Mouse (Mus musculus) olfactory bulb, adult 2 months (tissue): ENCODE results near the gene Sost. TPM values are rescaled to one million over a fixed set of nuclear protein-coding genes. Genes with fewer than 3 reads are reported as not detected.

Experiments used
- H3K27ac ChIP-seq: fragments of 200-500 bp; 2 replicates; pipeline ENCODE4 v1.5.1; 2012; ENCODE audit warnings: low read depth, low read length; ENCODE audit not compliant: insufficient read depth
- H3K4me1 ChIP-seq: fragments of 200-500 bp; 2 replicates; pipeline ENCODE4 v1.6.1; 2012; ENCODE audit warnings: low read length; ENCODE audit not compliant: control insufficient read depth, insufficient read depth
- H3K4me3 ChIP-seq: fragments of 200-500 bp; 2 replicates; pipeline ENCODE4 v1.5.1; 2012; ENCODE audit warnings: mild to moderate bottlenecking, low read depth, low read length, moderate library complexity; ENCODE audit not compliant: insufficient read depth
- CTCF ChIP-seq: fragments of 200-500 bp; IDR thresholded peaks from 2 replicates; pipeline ENCODE4 v1.5.1; 2012; ENCODE audit warnings: low read depth, mild to moderate bottlenecking, low read length, moderate library complexity; ENCODE audit not compliant: insufficient read depth
- POLR2A ChIP-seq: fragments of 200-500 bp; IDR thresholded peaks from 2 replicates; pipeline ENCODE4 v1.6.1; 2012; ENCODE audit warnings: mild to moderate bottlenecking, low read depth, low read length, moderate library complexity; ENCODE audit not compliant: insufficient read depth
- WGBS: fragments of 180-500 bp; shearing (Covaris S2); methylation state at CpG from one replicate; pipeline ENCODE4 v1.1.7; 2018; 5-methylcytosine and 5-hydroxymethylcytosine counted together
- polyA plus RNA-seq: library from polyadenylated mRNA; stranded (reverse); fragments of >200 nt; gene quantifications from 2 replicates; pipeline ENCODE4 v1.2.4, GENCODE M21; 2012; ENCODE audit warnings: low replicate concordance; ENCODE audit not compliant: missing spikeins, insufficient read depth, insufficient read length

The Sost gene
- polyA plus RNA-seq, 1 experiment = not detected

GRCm38 (mm10) chr11:101964647-101965046 is 2.2 kb downstream of the Sost start:
- H3K4me1 ChIP-seq = peaks cover 9% of the 10 kb centered on the region
- no peak for TF ChIP-seq CTCF
- TF ChIP-seq POLR2A = no peak
- WGBS = 25% methylated on average over 8 of the region's 8 CpGs
- no peak overlapping the region for H3K27ac ChIP-seq
- H3K4me3 ChIP-seq = no peak overlapping the region

DNA sequence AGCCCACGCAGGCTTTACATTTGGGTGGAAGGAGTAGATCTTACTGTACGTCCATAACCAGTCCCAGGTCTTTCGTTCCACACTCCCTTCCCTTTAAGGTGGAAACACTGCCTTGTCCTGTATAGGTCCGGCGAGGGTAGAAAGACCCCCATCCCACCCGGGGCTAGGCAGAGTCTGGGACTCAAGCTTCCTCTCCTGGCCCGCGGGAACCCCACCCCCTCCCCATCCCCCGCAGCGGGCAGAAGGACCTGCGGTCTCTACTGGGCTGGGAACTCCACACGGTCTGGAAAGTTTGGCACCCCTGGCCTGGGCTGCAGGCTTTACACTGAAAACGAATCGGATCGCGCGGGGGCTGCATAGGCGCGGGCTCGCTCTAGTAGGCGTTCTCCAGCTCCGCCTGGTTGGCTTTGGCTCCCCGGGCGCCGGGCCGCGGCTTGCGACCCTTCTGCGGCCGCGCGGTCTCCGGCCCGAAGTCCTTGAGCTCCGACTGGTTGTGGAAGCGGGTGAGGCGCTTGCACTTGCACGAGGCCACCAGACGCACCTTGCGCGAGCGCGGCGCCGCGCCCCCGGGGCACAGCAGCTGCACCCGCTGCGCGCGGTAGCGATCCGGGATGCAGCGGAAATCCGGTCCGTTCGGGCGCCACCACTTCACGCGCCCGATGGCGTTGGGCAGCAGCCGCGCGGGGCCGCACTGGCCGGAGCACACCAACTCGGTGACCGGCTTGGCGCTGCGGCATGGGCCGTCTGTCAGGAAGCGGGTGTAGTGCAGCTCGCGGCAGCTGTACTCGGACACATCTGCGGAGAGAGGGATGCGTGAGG is 3.1 kb downstream of the Sost start:
- Histone ChIP-seq H3K4me3 (peak overlapping the region; percentile 52), H3K4me1 (peaks cover 9% of the 10 kb centered on the region), H3K27ac (no peak overlapping the region)
- WGBS = under 1% methylated on average over 78 of the region's 78 CpGs
- TF ChIP-seq CTCF = no peak
- no peak for TF ChIP-seq POLR2A

DNA sequence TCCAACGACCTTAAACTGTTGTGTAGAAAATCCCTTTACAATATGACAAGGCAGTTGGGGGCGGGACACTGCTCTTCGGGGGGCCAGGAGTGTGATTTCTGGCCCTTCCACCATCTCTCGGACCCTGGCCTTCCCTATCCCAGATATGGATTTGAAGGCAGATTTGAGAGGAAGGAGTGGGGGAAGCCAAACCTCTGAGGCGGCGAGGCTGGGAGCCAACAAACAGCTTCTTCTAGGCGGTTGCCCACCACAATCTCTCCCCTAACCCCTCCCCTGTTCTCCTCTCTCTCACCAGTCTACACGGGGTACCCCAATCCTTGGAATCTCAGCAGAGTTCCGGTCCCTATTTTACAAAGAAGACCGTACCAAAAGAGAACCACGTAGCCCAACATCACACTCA is 3.8 kb downstream of the Sost start:
- TF ChIP-seq POLR2A (no peak), CTCF (no peak)
- Histone ChIP-seq H3K27ac (no peak overlapping the region), H3K4me1 (peaks cover 9% of the 10 kb centered on the region), H3K4me3 (no peak overlapping the region)
- 9% methylated on average over 11 of the region's 11 CpGs for WGBS

DNA sequence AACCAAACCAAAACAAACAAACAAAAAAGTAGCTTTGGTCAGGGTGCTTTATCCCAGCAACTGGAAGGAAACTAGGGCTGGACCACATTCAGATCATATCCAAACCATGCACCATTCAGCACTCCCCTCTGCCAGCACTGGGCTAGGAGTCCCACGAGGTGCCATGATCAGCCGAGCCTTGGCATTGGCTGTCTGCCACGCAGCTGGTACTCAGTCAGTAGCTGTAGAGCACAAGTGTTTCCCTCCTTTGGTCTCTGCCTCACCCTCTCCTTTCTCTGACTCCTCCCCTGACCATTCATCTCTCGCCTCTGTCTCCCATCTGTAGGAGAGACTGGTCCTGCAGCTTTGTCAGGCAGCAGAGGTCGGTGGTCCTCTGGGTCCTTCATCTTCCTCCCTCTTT is 9.3 kb downstream of the Sost start:
- WGBS = 29% methylated on average over 5 of the region's 5 CpGs
- H3K27ac ChIP-seq = no peak overlapping the region
- TF ChIP-seq CTCF (no peak), POLR2A (no peak)

DNA sequence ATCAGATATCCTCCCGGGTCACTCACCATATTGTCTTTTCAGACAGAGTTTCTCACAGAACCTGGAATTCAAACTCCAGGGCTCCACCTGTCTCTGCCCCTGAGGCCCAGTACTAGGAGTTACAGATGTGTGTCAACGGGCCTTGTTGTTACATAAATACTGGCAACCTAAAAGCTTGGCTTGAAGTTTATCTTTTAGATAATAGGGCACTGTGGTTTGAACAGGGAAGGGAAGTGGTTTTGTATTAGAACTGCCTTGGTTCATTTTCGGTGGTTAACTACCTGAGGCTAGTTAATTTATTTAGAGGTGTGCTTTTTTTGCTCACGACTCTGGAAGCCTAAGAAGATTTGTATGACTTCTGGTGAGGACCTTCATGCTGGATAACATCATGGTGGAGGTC is 13.4 kb downstream of the Sost start:
- 79% methylated on average over 4 of the region's 4 CpGs for WGBS
- no peak overlapping the region for H3K4me3 ChIP-seq
- H3K4me1 ChIP-seq = 0 out of 2 replicates have a peak, but pooled peaks cover 3% of the 10 kb centered on the region
- TF ChIP-seq POLR2A = no peak
- TF ChIP-seq CTCF = no peak
- no peak overlapping the region for H3K27ac ChIP-seq

More for the DNA sequence above, 9.3 kb downstream of the Sost start:
- no peaks in the 10 kb centered on the region for H3K4me1 ChIP-seq
- no peak overlapping the region for H3K4me3 ChIP-seq

- Histone ChIP-seq H3K27ac (no peak overlapping the region), H3K4me1 (0 out of 2 replicates have a peak, but pooled peaks cover 3% of the 10 kb centered on the region), H3K4me3 (no peak overlapping the region)
- TF ChIP-seq CTCF (no peak), POLR2A (no peak)
- WGBS = 47% methylated on average over 24 of the region's 24 CpGs
Measured at GRCm38 (mm10) chr11:101952541-101953341, 14.1 kb downstream of the Sost start.

DNA sequence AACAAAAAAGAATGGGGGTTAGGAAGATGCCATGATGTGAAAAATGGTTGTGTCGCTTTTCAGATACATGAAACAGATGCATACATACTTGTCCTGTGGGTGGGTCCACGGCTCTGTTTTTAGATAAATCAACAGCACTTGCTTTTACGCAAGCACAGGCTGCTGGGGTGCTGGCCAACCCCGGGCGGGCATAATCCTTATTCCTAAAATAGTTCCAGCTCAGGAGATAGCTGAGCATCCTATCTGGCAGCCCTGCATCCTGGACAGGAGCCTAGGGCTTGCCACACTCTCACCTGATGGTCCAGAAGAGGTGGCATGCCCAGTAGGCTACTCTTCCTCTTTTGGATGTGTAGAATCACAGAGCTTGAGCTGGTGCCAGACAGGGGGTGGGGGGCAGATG is 16.8 kb downstream of the Sost start:
- no peak overlapping the region for H3K4me3 ChIP-seq
- no peak for TF ChIP-seq POLR2A
- TF ChIP-seq CTCF = no peak
- 70% methylated on average over 5 of the region's 5 CpGs for WGBS
- no peak overlapping the region for H3K27ac ChIP-seq
- 0 out of 2 replicates have a peak, but pooled peaks cover 3% of the 10 kb centered on the region for H3K4me1 ChIP-seq

GRCm38 (mm10) chr11:101946525-101946924 is 20.3 kb downstream of the Sost start:
- 0 out of 2 replicates have a peak, but pooled peaks cover 3% of the 10 kb centered on the region for H3K4me1 ChIP-seq
- no peak for TF ChIP-seq POLR2A
- TF ChIP-seq CTCF = no peak
- no peak overlapping the region for H3K27ac ChIP-seq
- WGBS = 45% methylated on average over 5 of the region's 5 CpGs
- H3K4me3 ChIP-seq = no peak overlapping the region

DNA sequence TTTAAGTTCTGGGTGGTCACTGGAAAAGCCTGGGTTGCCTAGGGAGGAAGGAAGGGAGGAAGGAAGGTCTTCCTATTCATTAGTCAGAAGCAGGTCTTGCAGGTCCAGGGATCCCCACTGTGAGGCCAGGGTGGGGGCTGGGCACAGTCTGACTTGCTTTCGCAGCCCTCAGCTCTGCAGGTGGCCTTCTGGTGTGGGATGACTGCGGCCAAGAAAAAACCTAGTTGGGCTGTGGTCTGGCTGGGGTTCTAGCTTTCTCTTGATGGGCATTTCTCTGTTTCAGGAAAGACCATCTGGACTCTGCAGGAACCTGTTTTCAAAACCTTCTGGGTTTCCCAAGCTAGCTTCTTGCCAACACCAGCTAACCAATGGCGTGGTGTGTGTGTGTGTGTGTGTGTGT is 23.8 kb downstream of the Sost start:
- WGBS = 44% methylated on average over 3 of the region's 3 CpGs
- no peaks in the 10 kb centered on the region for H3K4me1 ChIP-seq
- H3K27ac ChIP-seq = no peak overlapping the region
- TF ChIP-seq POLR2A (no peak), CTCF (no peak)
- no peak overlapping the region for H3K4me3 ChIP-seq
